Mouse (Mus musculus) liver, embryonic 12.5 days (tissue): ENCODE data around the gene Shoc2. TPM values are rescaled to one million over a fixed set of nuclear protein-coding genes. Genes with fewer than 3 reads are reported as not detected.
A peak's percentile ranks its signal among the peaks of the same experiment; 100 is the strongest.
"Not testable (repeated sequence)": the region's sequence is repeated elsewhere in the genome, so short reads cannot be mapped to it uniquely, and the experiment has no call there.

Experiments
- ATAC-seq: fragments of 200-750 bp; cut with Nextera tagmentation; 2 replicates; pipeline ENCODE4 v1.8.0; 2017; ENCODE audit warnings: moderate number of reproducible peaks, mild to moderate bottlenecking, moderate library complexity
- H3K27ac ChIP-seq: fragments of 300-500 bp; sonication (generic); 2 replicates; pipeline ENCODE4 v1.5.1; 2016; ENCODE audit warnings: mild to moderate bottlenecking
- H3K27me3 ChIP-seq: fragments of 300-500 bp; sonication (generic); replicated peaks from 2 replicates; pipeline ENCODE4 v1.6.1; 2016; ENCODE audit warnings: mild to moderate bottlenecking, moderate library complexity
- H3K36me3 ChIP-seq: fragments of 300-500 bp; sonication (generic); 2 replicates; pipeline ENCODE4 v1.6.1; 2016; ENCODE audit warnings: mild to moderate bottlenecking, moderate library complexity
- H3K4me1 ChIP-seq: fragments of 300-500 bp; sonication (generic); 2 replicates; pipeline ENCODE4 v1.6.1; 2016
- H3K4me2 ChIP-seq: fragments of 300-500 bp; sonication (generic); 2 replicates; pipeline ENCODE4 v1.6.1; 2016; ENCODE audit warnings: mild to moderate bottlenecking, moderate library complexity
- H3K4me3 ChIP-seq: fragments of 300-500 bp; sonication (generic); 2 replicates; pipeline ENCODE4 v1.5.1; 2016; ENCODE audit warnings: mild to moderate bottlenecking, moderate library complexity
- H3K9ac ChIP-seq: fragments of 300-500 bp; sonication (generic); 2 replicates; pipeline ENCODE4 v1.6.1; 2016; ENCODE audit warnings: mild to moderate bottlenecking, moderate library complexity
- H3K9me3 ChIP-seq: fragments of 300-500 bp; sonication (generic); replicated peaks from 2 replicates; pipeline ENCODE4 v1.6.1; 2016; ENCODE audit warnings: mild to moderate bottlenecking, moderate library complexity
- WGBS: fragments of 180-500 bp; shearing (Covaris S2); methylation state at CpG from one replicate; pipeline ENCODE4 v1.1.7; 2016; ENCODE audit not compliant: insufficient replicate concordance; 5-methylcytosine and 5-hydroxymethylcytosine counted together
- polyA plus RNA-seq: library from polyadenylated mRNA; unstranded; fragments of >200 nt; fragmentation: Nextera tagmentation; extraction: Ambion mirVana; gene quantifications from 2 replicates; pipeline ENCODE4 v1.2.1, GENCODE M21; 2016

Shoc2 gene
- polyA plus RNA-seq, 1 experiment from 2014 or later = 26.4 TPM

- 0 out of 2 replicates have a peak overlapping the region, but pooled peaks have one; percentile 95 for H3K9ac ChIP-seq
- peak overlapping the region; percentile 97 for H3K4me2 ChIP-seq
- H3K4me1 ChIP-seq = peaks cover 46% of the 10 kb centered on the region
- H3K4me3 ChIP-seq = peak overlapping the region; percentile 96; the same call in 1 of the 2 replicates
- no peaks in the 10 kb centered on the region for H3K27me3 ChIP-seq
- H3K36me3 ChIP-seq = peaks cover 10% of the 10 kb centered on the region
- no peaks in the 10 kb centered on the region for H3K9me3 ChIP-seq
- 55% methylated on average over 7 of the region's 7 CpGs for WGBS
- peak overlapping the region; percentile 90; the same call in 1 of the 2 replicates for H3K27ac ChIP-seq
- no peak for ATAC-seq
These were observed 39.1 kb upstream of the Shoc2 start for GRCm38 (mm10) chr19:53904833-53905480.

GRCm38 (mm10) chr19:53906033-53906702 is 37.9 kb upstream of the Shoc2 start:
- H3K4me1 ChIP-seq = peaks cover 43% of the 10 kb centered on the region
- H3K9me3 ChIP-seq = no peaks in the 10 kb centered on the region
- 43% methylated on average over 6 of the region's 6 CpGs for WGBS
- H3K4me2 ChIP-seq = peak overlapping the region; percentile 22
- H3K27ac ChIP-seq = peak overlapping the region; percentile 17; the same call in 1 of the 2 replicates
- ATAC-seq = no peak
- H3K4me3 ChIP-seq = no peak overlapping the region
- peaks cover 20% of the 10 kb centered on the region for H3K36me3 ChIP-seq
- no peaks in the 10 kb centered on the region for H3K27me3 ChIP-seq
- no peak overlapping the region for H3K9ac ChIP-seq

- H3K9ac ChIP-seq, H3K27me3 ChIP-seq: not testable (repeated sequence)
These were observed 37.4 kb upstream of the Shoc2 start for GRCm38 (mm10) chr19:53906703-53907070.

GRCm38 (mm10) chr19:53914950-53915349 is 29.2 kb upstream of the Shoc2 start:
- Histone ChIP-seq H3K4me2 (no peak overlapping the region), H3K4me1 (no peaks in the 10 kb centered on the region), H3K9ac (no peak overlapping the region), H3K27ac (no peak overlapping the region), H3K36me3 (peaks cover 76% of the 10 kb centered on the region), H3K4me3 (no peak overlapping the region), H3K9me3 (no peaks in the 10 kb centered on the region), H3K27me3 (no peaks in the 10 kb centered on the region)
- 85% methylated on average over 4 of the region's 4 CpGs for WGBS
- ATAC-seq = no peak

More at GRCm38 (mm10) chr19:53906703-53907070, 37.4 kb upstream of the Shoc2 start:
- Histone ChIP-seq H3K27ac (0 out of 2 replicates have a peak overlapping the region, but pooled peaks have one; percentile 17), H3K4me1 (peaks cover 38% of the 10 kb centered on the region), H3K36me3 (peaks cover 23% of the 10 kb centered on the region)
- not testable (repeated sequence) for ATAC-seq, H3K4me2 ChIP-seq, H3K4me3 ChIP-seq, H3K9me3 ChIP-seq

- H3K36me3 ChIP-seq = peaks cover 63% of the 10 kb centered on the region
- no peaks in the 10 kb centered on the region for H3K9me3 ChIP-seq
- no peaks in the 10 kb centered on the region for H3K4me1 ChIP-seq
- H3K27ac ChIP-seq = no peak overlapping the region
- no peak overlapping the region for H3K4me3 ChIP-seq
- no peak overlapping the region for H3K4me2 ChIP-seq
- 78% methylated on average over 10 of the region's 10 CpGs for whole genome bisulfite sequencing
- no peaks in the 10 kb centered on the region for H3K27me3 ChIP-seq
- H3K9ac ChIP-seq = no peak overlapping the region
- no peak for ATAC-seq
These were observed 24.6 kb upstream of the Shoc2 start for GRCm38 (mm10) chr19:53919541-53919940.

GRCm38 (mm10) chr19:53921996-53922395 is 22.1 kb upstream of the Shoc2 start:
- ATAC-seq, H3K4me1 ChIP-seq, H3K27me3 ChIP-seq, H3K4me3 ChIP-seq, H3K9ac ChIP-seq, H3K27ac ChIP-seq, H3K9me3 ChIP-seq, H3K4me2 ChIP-seq: not testable (repeated sequence)
- peaks cover 59% of the 10 kb centered on the region for H3K36me3 ChIP-seq
- WGBS = 81% methylated on average over 3 of the region's 3 CpGs

GRCm38 (mm10) chr19:53925338-53925751 is 18.8 kb upstream of the Shoc2 start:
- no peaks in the 10 kb centered on the region; the same call in 1 of the 2 replicates for H3K9me3 ChIP-seq
- 79% methylated on average over 2 of the region's 2 CpGs for WGBS
- H3K4me1 ChIP-seq = peaks cover 3% of the 10 kb centered on the region; the same call in 1 of the 2 replicates
- no peaks in the 10 kb centered on the region for H3K27me3 ChIP-seq
- no peak for ATAC-seq
- H3K36me3 ChIP-seq = peaks cover 49% of the 10 kb centered on the region
- no peak overlapping the region for H3K27ac ChIP-seq
- no peak overlapping the region for H3K9ac ChIP-seq
- H3K4me2 ChIP-seq = no peak overlapping the region
- no peak overlapping the region for H3K4me3 ChIP-seq

- Histone ChIP-seq H3K27ac (no peak overlapping the region), H3K9ac (no peak overlapping the region), H3K4me3 (no peak overlapping the region), H3K9me3 (no peaks in the 10 kb centered on the region; the same call in 1 of the 2 replicates), H3K4me1 (peaks cover 3% of the 10 kb centered on the region; the same call in 1 of the 2 replicates), H3K36me3 (peaks cover 55% of the 10 kb centered on the region), H3K27me3 (no peaks in the 10 kb centered on the region), H3K4me2 (no peak overlapping the region)
- no peak for ATAC-seq
- 79% methylated on average over 1 of the region's 1 CpGs for WGBS
These were observed 17.4 kb upstream of the Shoc2 start for GRCm38 (mm10) chr19:53926705-53927104.

GRCm38 (mm10) chr19:53929218-53929617 is 14.9 kb upstream of the Shoc2 start:
- no peak for ATAC-seq
- 0 out of 2 replicates have a peak overlapping the region, but pooled peaks have one; percentile 48 for H3K27ac ChIP-seq
- no peaks in the 10 kb centered on the region; the same call in 1 of the 2 replicates for H3K9me3 ChIP-seq
- H3K27me3 ChIP-seq = no peaks in the 10 kb centered on the region
- WGBS = 31% methylated on average over 3 of the region's 3 CpGs
- H3K4me3 ChIP-seq = no peak overlapping the region
- no peak overlapping the region for H3K4me2 ChIP-seq
- peaks cover 3% of the 10 kb centered on the region; the same call in 1 of the 2 replicates for H3K4me1 ChIP-seq
- H3K36me3 ChIP-seq = peaks cover 63% of the 10 kb centered on the region
- H3K9ac ChIP-seq = no peak overlapping the region

- Histone ChIP-seq H3K9me3 (no peaks in the 10 kb centered on the region), H3K36me3 (peaks cover 74% of the 10 kb centered on the region), H3K9ac (no peak overlapping the region), H3K27ac (no peak overlapping the region), H3K4me2 (no peak overlapping the region), H3K4me1 (peaks cover 3% of the 10 kb centered on the region; the same call in 1 of the 2 replicates), H3K27me3 (no peaks in the 10 kb centered on the region), H3K4me3 (no peak overlapping the region)
- no peak for ATAC-seq
These were observed 11.1 kb upstream of the Shoc2 start for GRCm38 (mm10) chr19:53933050-53933449.

- Histone ChIP-seq H3K36me3 (peaks cover 74% of the 10 kb centered on the region), H3K4me2 (no peak overlapping the region), H3K27me3 (no peaks in the 10 kb centered on the region), H3K4me3 (no peak overlapping the region), H3K27ac (no peak overlapping the region), H3K4me1 (peaks cover 3% of the 10 kb centered on the region; the same call in 1 of the 2 replicates), H3K9me3 (no peaks in the 10 kb centered on the region), H3K9ac (no peak overlapping the region)
- no peak for ATAC-seq
These were observed 10.1 kb upstream of the Shoc2 start for GRCm38 (mm10) chr19:53934046-53934445.

GRCm38 (mm10) chr19:53939467-53939866 is 4.6 kb upstream of the Shoc2 start:
- 51% methylated on average over 4 of the region's 4 CpGs for WGBS
- no peaks in the 10 kb centered on the region for H3K9me3 ChIP-seq
- peaks cover 40% of the 10 kb centered on the region for H3K4me1 ChIP-seq
- no peak for ATAC-seq
- H3K27ac ChIP-seq = peak overlapping the region; percentile 63
- H3K4me3 ChIP-seq = no peak overlapping the region
- no peak overlapping the region for H3K4me2 ChIP-seq
- H3K27me3 ChIP-seq = no peaks in the 10 kb centered on the region
- no peak overlapping the region for H3K9ac ChIP-seq
- H3K36me3 ChIP-seq = peaks cover 46% of the 10 kb centered on the region
